Mouse (Mus musculus) ES-Bruce4 (cell line): Measurements from ENCODE around the gene Tdrd12. TPM values are rescaled to one million over a fixed set of nuclear protein-coding genes. Genes with fewer than 3 reads are reported as not detected.
A peak's percentile ranks its signal among the peaks of the same experiment; 100 is the strongest.

ENCODE experiments used
- H3K27ac ChIP-seq: 2 replicates; pipeline ENCODE4 v1.5.1; 2012; ENCODE audit warnings: low read length, inconsistent platforms; ENCODE audit not compliant: insufficient read depth
- H3K27me3 ChIP-seq: 2 replicates; pipeline ENCODE4 v1.6.1; 2012; ENCODE audit warnings: mild to moderate bottlenecking, low read length, inconsistent platforms; ENCODE audit not compliant: control insufficient read depth, poor library complexity, insufficient read depth, severe bottlenecking
- H3K36me3 ChIP-seq: 2 replicates; pipeline ENCODE4 v1.6.1; 2012; ENCODE audit warnings: inconsistent platforms, mild to moderate bottlenecking, low read length, moderate library complexity; ENCODE audit not compliant: control insufficient read depth, poor library complexity, insufficient read depth, severe bottlenecking
- H3K4me1 ChIP-seq: one replicate; pipeline ENCODE4 v1.8.1; 2011; ENCODE audit warnings: low read length; ENCODE audit not compliant: control insufficient read depth, insufficient read depth
- H3K4me3 ChIP-seq: 2 replicates; pipeline ENCODE4 v1.5.1; 2011; ENCODE audit warnings: low read depth, mild to moderate bottlenecking, low read length
- H3K9ac ChIP-seq: 2 replicates; pipeline ENCODE4 v1.6.1; 2012; ENCODE audit warnings: low read depth, mild to moderate bottlenecking, inconsistent platforms; ENCODE audit not compliant: poor library complexity, severe bottlenecking
- H3K9me3 ChIP-seq: replicated peaks from 2 replicates; pipeline ENCODE4 v1.6.1; 2012; ENCODE audit warnings: mild to moderate bottlenecking, low read length, inconsistent platforms; ENCODE audit not compliant: control insufficient read depth, poor library complexity, insufficient read depth, severe bottlenecking
- CTCF ChIP-seq: IDR thresholded peaks from one replicate; pipeline ENCODE4 v1.8.1; 2011; ENCODE audit warnings: low read depth, low read length
- EP300 ChIP-seq: IDR thresholded peaks from 2 replicates; pipeline ENCODE4 v1.6.1; 2011; ENCODE audit warnings: low read depth, low read length; ENCODE audit not compliant: insufficient read depth
- POLR2A ChIP-seq: IDR thresholded peaks from one replicate; pipeline ENCODE4 v1.8.1; 2011; ENCODE audit warnings: low read length; ENCODE audit not compliant: insufficient read depth
- polyA plus RNA-seq: library from polyadenylated mRNA; stranded (reverse); fragments of >200 nt; gene quantifications from 2 replicates; pipeline ENCODE4 v1.2.4, GENCODE M21; 2011; ENCODE audit warnings: low read depth; ENCODE audit not compliant: missing spikeins, insufficient read depth, insufficient read length

Gene Tdrd12
- polyA plus RNA-seq, 1 experiment, result 75.1 TPM

DNA sequence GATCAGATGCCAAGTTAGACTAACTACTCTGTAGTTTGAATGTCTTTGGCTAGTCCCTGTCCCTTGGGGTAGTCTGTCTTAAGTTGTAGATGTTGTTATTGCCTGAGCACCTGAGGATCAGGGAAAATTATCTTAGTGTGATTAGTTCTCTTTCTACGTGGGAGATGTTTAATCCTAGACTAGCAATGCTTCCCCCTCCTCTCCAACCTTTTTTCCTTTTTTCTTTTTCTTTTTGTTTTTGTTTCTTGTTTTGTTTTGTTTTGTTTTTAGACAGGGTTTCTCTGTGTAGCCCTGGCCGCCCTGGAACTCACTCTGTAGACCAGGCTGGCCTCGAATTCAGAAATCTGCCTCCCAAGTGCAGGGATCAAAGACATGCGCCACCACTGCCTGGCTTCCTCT is 18.7 kb upstream of the Tdrd12 start, which contains the start of gene Nudt19:
Gene Nudt19, minus strand, starts transcription at position 100 of the 399 bp plus-strand sequence.
- Histone ChIP-seq H3K9me3 (no peaks in the 10 kb centered on the region), H3K9ac (peak within 1 kb of the TSS; percentile 76), H3K4me3 (peak within 1 kb of the TSS; percentile 82), H3K27me3 (no peaks in the 10 kb centered on the region), H3K27ac (peak within 1 kb of the TSS; percentile 31), H3K36me3 (no peaks in the 10 kb centered on the region), H3K4me1 (no peaks in the 10 kb centered on the region)
- no peak for TF ChIP-seq POLR2A
- TF ChIP-seq CTCF, result no peak

DNA sequence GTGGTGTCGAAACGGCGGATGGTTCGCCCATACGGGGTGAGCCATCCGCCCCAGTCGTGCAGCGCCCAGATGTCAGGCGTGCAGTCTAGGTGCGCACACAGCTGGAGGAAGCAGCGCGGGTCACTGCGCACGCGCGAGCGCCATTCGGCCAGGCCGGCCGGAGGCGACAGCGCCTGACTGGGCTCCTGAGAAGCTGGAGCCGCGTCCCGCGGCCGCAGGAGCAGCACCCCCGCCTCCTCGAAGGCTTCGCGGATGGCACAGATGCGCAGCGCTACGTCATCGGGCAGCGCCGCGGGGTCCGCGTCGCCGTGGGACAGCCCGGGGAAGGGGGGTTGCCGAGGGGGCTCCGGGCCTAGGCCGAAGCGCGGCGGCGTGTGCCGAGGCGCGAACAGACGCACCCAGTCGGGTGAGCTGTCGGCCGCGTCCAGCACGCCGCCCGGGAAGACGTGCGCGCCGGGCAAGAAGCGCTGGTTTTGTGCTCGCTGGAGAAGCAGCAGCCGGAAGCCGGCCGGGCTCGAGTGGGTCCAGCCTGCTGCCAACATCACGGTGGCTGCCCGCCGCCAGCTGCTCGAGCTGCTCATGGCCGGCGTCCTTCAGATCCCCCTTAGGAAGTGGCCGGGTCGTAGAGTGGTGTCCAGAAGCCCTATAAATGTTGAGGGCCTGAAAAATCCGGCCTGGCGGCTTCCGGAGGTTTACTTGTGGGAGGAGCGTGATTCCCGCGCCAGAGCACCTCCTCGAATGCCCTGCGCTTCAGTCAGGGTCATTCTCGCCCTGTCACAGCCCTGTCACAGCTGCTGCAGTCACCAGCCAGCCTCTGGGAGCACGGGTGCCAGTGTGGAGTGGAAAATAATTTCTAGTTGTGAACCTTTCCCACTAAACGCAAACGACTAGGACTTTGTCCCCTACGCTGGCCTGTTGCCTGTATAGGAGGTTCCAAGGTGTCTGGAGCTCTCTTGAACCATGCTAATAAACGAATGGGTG is 18.0 kb upstream of the Tdrd12 start:
- Histone ChIP-seq H3K9ac (peak overlapping the region; percentile 76), H3K4me1 (no peaks in the 10 kb centered on the region), H3K36me3 (no peaks in the 10 kb centered on the region; the same call in 1 of the 2 replicates), H3K4me3 (peak overlapping the region; percentile 82), H3K9me3 (no peaks in the 10 kb centered on the region), H3K27me3 (no peaks in the 10 kb centered on the region), H3K27ac (peak overlapping the region; percentile 31)
- TF ChIP-seq EP300, result 0 out of 2 replicates have a peak, but pooled peaks have one; percentile 7
- TF ChIP-seq POLR2A, result no peak
- no peak for TF ChIP-seq CTCF

DNA sequence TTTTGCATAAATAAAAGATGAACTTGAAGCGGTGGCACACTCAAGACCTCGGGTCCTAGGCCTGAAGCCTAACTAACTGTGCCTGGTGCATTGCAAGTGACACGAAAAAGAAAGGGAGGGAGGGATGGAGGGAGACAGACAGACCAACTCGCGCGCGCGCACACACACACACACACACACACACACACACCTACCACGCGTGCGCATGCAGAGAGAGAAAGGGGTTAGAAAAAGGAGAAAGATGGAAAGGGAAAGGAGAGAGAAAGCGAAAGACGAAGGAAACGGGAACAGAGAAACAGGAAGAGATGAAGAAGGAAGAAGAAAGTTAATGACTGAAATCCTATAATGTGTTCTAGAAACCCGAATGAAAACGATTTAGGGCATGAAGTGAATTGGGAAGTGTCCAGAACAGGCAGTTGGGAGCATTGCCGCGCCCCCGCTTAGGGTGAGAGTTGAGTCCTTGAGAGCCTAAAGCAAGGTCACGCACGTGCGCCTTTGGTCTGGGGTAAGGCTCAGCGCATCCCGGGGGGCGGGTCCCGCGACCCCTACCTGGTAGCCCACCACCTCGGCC is 17.1 kb upstream of the Tdrd12 start:
- Histone ChIP-seq H3K27ac (peak overlapping the region; percentile 31), H3K36me3 (no peaks in the 10 kb centered on the region; the same call in 1 of the 2 replicates), H3K4me3 (peak overlapping the region; percentile 82), H3K4me1 (no peaks in the 10 kb centered on the region), H3K27me3 (no peaks in the 10 kb centered on the region), H3K9me3 (no peaks in the 10 kb centered on the region), H3K9ac (peak overlapping the region; percentile 76)
- TF ChIP-seq EP300 (no peak), CTCF (no peak), POLR2A (no peak)

DNA sequence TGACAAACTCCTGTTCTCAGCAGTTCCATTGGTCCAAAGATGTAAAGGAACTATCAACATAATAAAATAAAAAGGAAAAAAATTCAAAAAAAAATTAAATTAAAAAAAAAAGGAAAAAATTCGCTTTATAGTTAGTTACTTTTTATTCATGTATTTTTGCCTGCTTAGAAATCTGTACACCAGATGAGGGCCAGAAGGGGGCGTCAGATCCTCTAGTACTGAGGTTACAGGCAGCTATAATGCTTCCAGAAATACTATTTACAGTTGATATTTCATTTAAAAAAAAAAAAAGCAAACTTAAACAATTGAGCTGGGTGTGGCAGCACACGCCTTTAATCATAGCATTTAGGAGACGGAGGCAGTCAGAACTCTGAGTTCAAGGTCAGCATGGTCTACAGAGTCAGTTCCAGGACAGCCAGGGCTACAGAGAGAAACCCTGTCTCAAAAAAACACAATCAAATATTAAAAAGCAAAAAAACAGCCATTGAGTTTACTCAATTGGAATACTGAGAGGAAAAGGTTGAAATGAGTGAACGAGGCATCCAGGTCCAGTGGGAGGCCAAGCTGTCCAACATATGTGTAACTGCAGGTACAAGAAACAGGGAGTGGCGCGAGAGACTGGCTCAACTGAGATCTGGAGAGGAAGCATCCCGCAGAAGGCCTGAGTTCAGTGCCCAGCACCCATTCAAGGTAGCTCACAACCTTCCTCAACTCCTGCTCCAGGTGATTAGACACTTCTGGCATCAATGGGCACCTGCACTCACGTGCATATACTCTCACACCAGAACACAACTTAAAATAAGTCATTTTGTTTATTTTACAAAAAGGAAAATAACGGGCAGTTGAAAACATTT is 16.4 kb upstream of the Tdrd12 start:
- Histone ChIP-seq H3K9ac (0 out of 2 replicates have a peak overlapping the region, but pooled peaks have one; percentile 3), H3K4me3 (peak overlapping the region; percentile 82), H3K27ac (peak overlapping the region; percentile 9; the same call in 1 of the 2 replicates), H3K4me1 (no peaks in the 10 kb centered on the region), H3K36me3 (no peaks in the 10 kb centered on the region; the same call in none of the 2 replicates), H3K27me3 (no peaks in the 10 kb centered on the region), H3K9me3 (no peaks in the 10 kb centered on the region)
- TF ChIP-seq CTCF, result no peak
- no peak for TF ChIP-seq EP300
- no peak for TF ChIP-seq POLR2A

DNA sequence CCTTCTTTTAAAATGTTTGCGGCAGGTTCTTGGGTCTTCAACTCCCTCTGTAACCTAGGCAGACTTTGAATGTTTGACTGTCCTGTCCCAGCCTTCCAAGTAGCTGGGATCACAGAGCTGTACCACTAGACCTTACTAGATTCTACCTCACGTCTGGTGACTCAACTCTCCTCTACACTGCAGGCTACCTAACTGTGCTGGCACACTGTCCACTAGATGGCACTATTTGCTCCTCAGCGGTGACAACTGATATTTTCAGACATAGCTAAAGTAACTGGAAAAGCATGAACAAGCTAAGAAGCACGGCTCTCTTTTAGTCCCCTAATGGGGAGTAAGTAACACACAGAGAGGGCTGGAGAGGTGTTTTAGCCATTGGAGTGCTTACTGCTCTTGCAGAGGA is 8.3 kb upstream of the Tdrd12 start:
- H3K27ac ChIP-seq, result peak overlapping the region; percentile 37
- H3K27me3 ChIP-seq, result no peaks in the 10 kb centered on the region
- H3K9me3 ChIP-seq, result no peaks in the 10 kb centered on the region
- TF ChIP-seq CTCF (peak; percentile 72), POLR2A (no peak)
- peaks cover 10% of the 10 kb centered on the region for H3K36me3 ChIP-seq
- no peak overlapping the region for H3K9ac ChIP-seq
- no peaks in the 10 kb centered on the region for H3K4me1 ChIP-seq
- no peak overlapping the region for H3K4me3 ChIP-seq
